Mouse (Mus musculus): ENCODE results near the gene Gapvd1. TPM values are rescaled to one million over a fixed set of nuclear protein-coding genes. Genes with fewer than 3 reads are reported as not detected.
"Not testable (repeated sequence)": the region's sequence is repeated elsewhere in the genome, so short reads cannot be mapped to it uniquely, and the experiment has no call there.

Gene Gapvd1
- total RNA-seq, 2 experiments from 2014 or later, result 51.0 to 54.4 TPM

- DNase-seq (ENCODE audit: low spot score in 2 of 2), result no peak
Observed at GRCm38 (mm10) chr2:34772252-34773235, 17.5 kb upstream of the Gapvd1 start.

- DNase-seq (ENCODE audit: low spot score in 2 of 2), result peak; percentile 95 to 99
Observed at GRCm38 (mm10) chr2:34771368-34772226, 16.6 kb upstream of the Gapvd1 start, which contains the start of gene Hspa5. Hspa5 (plus strand) TSS chr2:34771970.

GRCm38 (mm10) chr2:34770951-34771350 is 15.9 kb upstream of the Gapvd1 start:
- DNase-seq (ENCODE audit: low spot score in 2 of 2), result no peak

GRCm38 (mm10) chr2:34770049-34770448 is 15.0 kb upstream of the Gapvd1 start:
- no peak for DNase-seq (ENCODE audit: low spot score in 2 of 2)

- no peak for DNase-seq (ENCODE audit: low spot score in 2 of 2)
Observed at GRCm38 (mm10) chr2:34764801-34765200, 9.8 kb upstream of the Gapvd1 start.

- no peak for DNase-seq (ENCODE audit: low spot score in 2 of 2)
Observed at GRCm38 (mm10) chr2:34762872-34763271, 7.8 kb upstream of the Gapvd1 start.

- no peak for DNase-seq (ENCODE audit: low spot score in 2 of 2)
Observed at GRCm38 (mm10) chr2:34762174-34762573, 7.1 kb upstream of the Gapvd1 start.

- not testable (repeated sequence) for DNase-seq (ENCODE audit: low spot score in 2 of 2)
Observed at GRCm38 (mm10) chr2:34761272-34761671, 6.2 kb upstream of the Gapvd1 start.

GRCm38 (mm10) chr2:34757341-34757740 is 2.3 kb upstream of the Gapvd1 start:
- no peak for DNase-seq (ENCODE audit: low spot score in 2 of 2)

- DNase-seq (ENCODE audit: low spot score in 2 of 2), result peak; percentile 86 to 91
Observed at GRCm38 (mm10) chr2:34753811-34754550, 1.1 kb downstream of the Gapvd1 start.

- DNase-seq (ENCODE audit: low spot score in 2 of 2), result no peak
Observed at GRCm38 (mm10) chr2:34750245-34750644, 4.8 kb downstream of the Gapvd1 start.

- no peak for DNase-seq (ENCODE audit: low spot score in 2 of 2)
Observed at GRCm38 (mm10) chr2:34748479-34748878, 6.6 kb downstream of the Gapvd1 start.

GRCm38 (mm10) chr2:34745673-34746072 is 9.4 kb downstream of the Gapvd1 start:
- DNase-seq (ENCODE audit: low spot score in 2 of 2), result no peak

- no peak for DNase-seq (ENCODE audit: low spot score in 2 of 2)
Observed at GRCm38 (mm10) chr2:34744476-34744875, 10.6 kb downstream of the Gapvd1 start.

- no peak for DNase-seq (ENCODE audit: low spot score in 2 of 2)
Observed at GRCm38 (mm10) chr2:34742675-34743074, 12.4 kb downstream of the Gapvd1 start.

GRCm38 (mm10) chr2:34741390-34742159 is 13.5 kb downstream of the Gapvd1 start:
- DNase-seq (ENCODE audit: low spot score in 2 of 2), result no peak

- DNase-seq (ENCODE audit: low spot score in 2 of 2), result no peak
Observed at GRCm38 (mm10) chr2:34739684-34740391, 15.2 kb downstream of the Gapvd1 start.

GRCm38 (mm10) chr2:34737911-34738310 is 17.1 kb downstream of the Gapvd1 start:
- DNase-seq (ENCODE audit: low spot score in 2 of 2), result no peak

- DNase-seq (ENCODE audit: low spot score in 2 of 2), result no peak
Observed at GRCm38 (mm10) chr2:34736626-34737025, 18.4 kb downstream of the Gapvd1 start.
